Mouse (Mus musculus) lung, adult 18-20 months (tissue): Measurements from ENCODE around the gene Zzef1.
"Not testable (repeated sequence)": the region's sequence is repeated elsewhere in the genome, so short reads cannot be mapped to it uniquely, and the experiment has no call there.

Source experiments
- DNase-seq, 2 experiments: peaks; one replicate each; pipeline ENCODE4 v3.0.0; 2022; ENCODE audit warnings: mixed read lengths in 2 of 2

Zzef1 gene

GRCm38 (mm10) chr11:72795455-72796295 is at the start of gene Zzef1, which contains the start of gene Cyb5d2:
TSS of gene Zzef1 (plus strand) at chr11:72796226.
TSS of gene Cyb5d2 (minus strand) at chr11:72796142.
- peak; percentile 97 to 98 for DNase-seq

- peak in 1 of 2 experiments; percentile 14 for DNase-seq
Measured at GRCm38 (mm10) chr11:72751956-72752355, 44.1 kb upstream of the Zzef1 start.

DNA sequence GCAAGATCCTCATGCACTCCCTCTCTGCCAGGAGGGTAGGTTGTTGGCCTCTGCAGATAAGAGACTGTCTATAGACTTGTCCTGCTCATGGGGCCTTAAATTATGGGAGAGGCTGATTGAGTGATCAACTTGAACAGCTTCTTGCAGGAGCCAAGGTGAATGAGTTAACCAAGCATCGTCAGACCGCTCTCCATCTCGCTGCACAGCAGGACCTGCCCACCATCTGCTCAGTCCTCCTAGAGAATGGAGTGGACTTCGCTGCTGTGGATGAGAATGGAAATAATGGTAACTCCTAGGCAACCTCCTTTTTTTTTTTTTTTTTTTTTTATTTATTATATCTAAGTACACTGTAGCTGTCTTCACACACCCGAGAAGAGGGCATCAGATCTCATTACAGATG is 37.7 kb upstream of the Zzef1 start:
- DNase-seq = no peak

GRCm38 (mm10) chr11:72759581-72759980 is 36.4 kb upstream of the Zzef1 start:
- no peak for DNase-seq

DNA sequence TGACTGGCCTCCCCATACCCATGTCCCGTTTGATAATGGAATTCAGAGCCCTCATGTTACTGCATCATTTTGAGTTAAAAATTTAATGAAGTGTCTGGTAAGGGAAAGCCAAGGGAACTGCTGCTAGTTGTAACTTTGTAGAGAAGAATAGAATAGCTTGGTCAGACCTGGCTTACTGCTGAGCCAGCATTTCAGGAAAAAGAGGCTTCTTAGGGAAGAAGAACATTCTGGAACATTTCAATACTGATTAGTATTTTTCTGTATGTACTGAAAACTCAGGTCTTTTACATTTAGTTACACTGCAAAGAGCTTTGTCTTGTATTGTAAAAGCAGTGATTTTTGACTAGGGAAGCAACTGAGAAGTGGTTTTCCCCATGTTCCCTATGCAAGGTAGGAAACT is 35.2 kb upstream of the Zzef1 start:
- DNase-seq = no peak

- no peak for DNase-seq
Measured at GRCm38 (mm10) chr11:72764270-72764669, 31.8 kb upstream of the Zzef1 start.

DNA sequence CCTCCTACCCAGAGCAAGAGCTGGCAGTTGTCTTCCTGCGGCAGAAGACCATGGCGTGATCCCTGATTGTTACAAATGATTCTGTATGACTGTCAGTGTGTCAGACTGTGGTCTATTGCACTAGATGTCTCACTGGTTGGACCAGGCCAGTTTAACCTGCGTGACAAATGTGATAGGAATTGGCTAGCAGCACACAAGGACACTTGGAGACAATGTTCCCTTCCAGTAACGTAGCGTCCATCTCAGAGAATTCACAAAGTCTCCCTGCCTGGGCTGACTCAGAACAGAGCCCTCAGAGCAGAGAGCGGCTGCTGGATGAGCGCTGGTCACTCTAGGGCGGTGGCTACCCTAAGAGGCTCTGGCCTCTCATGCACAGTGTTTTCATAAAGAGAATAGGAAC is 28.3 kb upstream of the Zzef1 start:
- no peak for DNase-seq

DNA sequence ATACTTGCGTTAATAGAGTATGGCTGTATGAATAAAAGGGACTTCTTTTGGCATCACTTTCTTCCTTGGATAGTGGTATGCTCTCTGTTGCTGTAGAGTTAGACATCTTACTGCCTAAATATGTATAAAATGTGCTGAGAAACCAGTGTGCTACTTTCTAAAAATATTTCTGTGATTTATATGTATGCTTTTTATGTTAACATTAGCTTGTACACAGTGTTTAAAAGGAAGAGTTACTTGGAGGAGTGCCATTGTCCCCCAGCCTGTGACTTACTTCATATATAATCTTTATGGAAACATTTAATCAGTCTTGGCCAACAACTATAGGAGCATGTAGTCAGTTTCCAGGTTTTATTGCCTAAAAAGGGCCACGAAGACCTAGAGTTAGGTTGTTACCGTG is 27.0 kb upstream of the Zzef1 start:
- DNase-seq = no peak

DNA sequence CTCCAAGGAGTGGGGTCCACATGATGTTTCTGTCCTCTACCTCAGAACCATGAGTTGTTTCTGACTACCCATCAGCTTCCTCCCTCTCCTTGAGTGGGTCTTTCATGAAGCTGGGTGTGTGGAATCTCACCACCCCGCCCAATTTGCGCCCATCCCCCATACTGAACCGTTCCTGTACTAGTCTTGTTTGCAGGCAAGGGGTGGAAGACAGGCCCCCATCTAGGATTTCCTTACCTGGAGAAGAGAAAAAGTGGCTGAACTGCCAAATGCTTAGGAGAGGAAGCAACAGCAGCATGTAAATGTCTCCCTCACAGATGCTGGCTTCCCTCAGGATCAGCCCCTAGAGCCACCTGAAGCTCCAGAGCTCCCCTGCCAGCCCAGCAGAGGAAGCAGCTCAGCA is 25.7 kb upstream of the Zzef1 start:
- no peak for DNase-seq

- no peak for DNase-seq
Measured at GRCm38 (mm10) chr11:72770816-72771215, 25.2 kb upstream of the Zzef1 start.

GRCm38 (mm10) chr11:72771461-72771860 is 24.6 kb upstream of the Zzef1 start:
- DNase-seq = no peak

DNA sequence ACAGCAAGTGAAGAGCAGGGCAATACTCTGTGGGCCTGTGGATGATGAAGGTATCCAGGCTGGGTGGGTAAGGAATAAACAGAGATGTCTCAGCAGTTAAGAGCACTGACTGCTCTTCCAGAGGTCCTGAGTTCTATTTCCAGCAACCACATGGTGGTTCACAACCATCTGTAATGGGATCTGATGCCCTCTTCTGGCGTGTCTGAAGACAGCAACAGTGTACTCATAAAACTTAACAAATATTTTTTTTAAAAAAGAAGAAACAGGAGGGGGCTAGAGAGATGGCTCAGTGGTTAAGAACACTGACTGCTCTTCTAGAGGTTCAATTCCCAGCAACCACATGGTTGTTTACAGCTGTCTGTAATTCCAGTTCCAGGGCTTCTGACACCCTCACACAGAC is 23.4 kb upstream of the Zzef1 start:
- not testable (repeated sequence) for DNase-seq

DNA sequence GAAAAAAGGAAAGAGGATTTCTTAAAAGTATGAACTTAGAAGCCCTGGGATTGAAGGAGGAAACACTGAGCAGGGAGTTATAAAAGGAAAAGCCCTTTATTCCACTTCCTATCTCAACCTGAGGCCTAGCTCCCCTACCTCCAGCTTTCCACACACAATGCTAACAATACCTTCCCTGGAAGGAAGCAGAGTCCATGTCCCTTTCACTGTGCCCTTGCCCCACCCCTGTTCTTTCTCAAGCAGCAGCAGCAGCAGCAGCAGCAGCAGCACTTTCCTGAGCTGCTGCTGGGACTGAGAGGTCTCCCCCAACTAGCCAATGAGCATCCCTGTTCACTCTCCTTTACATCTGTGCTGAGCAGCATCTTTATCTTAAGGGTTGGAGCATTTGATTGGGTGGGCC is 17.1 kb upstream of the Zzef1 start:
- no peak for DNase-seq

DNA sequence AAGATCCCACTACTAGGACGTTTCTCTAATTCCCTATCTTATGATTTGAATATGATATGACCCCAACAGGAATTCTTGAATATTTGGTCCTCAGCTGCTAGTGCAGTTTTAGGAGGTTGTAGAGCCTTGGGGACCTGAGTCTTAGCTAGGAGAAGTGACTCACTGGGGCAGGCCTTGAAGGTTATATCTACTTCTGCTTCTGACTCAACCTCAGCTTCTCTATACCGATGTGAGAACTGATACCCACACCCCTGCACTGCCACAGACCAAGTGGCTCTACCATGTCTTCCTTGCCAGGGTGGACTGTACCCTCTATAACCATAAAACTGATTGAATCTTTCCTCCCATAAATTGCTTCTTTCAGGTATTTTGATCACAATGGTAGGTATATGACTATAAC is 13.9 kb upstream of the Zzef1 start:
- no peak for DNase-seq

GRCm38 (mm10) chr11:72782503-72782902 is 13.5 kb upstream of the Zzef1 start:
- no peak for DNase-seq

DNA sequence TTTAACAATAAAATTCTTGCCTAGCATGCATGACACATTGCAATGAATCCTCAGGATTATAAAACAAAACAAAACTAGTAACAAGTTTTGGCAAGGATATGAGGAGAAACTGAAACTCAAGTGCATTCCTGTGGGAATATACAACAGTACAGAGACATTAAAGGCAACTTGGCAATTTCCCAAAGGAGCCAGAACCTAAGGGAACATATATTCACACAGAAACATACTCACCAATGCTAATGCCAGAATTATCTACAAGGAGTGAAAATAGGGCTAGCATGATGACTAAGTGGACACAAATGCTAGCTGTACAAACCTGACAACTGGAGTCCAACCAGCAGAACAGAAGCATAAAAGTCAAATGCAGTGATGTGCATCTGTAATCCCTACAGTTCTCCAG is 4.0 kb upstream of the Zzef1 start:
- DNase-seq = no peak

- DNase-seq = no peak
Measured at GRCm38 (mm10) chr11:72795149-72795454, 924 bp upstream of the Zzef1 start.

DNA sequence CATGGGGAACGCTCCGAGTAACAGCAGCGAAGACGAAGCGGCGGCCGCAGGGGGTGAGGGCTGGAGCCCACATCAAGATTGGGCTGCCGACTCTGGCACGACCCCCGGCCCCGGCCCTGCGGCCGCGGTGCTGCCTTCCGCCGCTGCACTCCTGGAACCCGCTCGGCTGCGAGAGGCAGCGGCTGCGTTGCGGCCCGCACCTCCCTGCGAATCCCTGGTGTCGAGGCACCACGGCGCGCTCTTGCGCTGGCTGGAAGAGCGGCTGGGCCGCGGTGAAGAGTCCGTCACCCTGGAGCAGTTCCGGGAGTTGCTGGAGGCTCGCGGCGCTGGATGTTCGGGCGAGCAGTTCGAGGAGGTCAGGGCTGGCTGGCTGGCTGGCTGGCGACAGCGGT is 266 bp downstream of the Zzef1 start:
- DNase-seq = peak in 1 of 2 experiments; percentile 27

DNA sequence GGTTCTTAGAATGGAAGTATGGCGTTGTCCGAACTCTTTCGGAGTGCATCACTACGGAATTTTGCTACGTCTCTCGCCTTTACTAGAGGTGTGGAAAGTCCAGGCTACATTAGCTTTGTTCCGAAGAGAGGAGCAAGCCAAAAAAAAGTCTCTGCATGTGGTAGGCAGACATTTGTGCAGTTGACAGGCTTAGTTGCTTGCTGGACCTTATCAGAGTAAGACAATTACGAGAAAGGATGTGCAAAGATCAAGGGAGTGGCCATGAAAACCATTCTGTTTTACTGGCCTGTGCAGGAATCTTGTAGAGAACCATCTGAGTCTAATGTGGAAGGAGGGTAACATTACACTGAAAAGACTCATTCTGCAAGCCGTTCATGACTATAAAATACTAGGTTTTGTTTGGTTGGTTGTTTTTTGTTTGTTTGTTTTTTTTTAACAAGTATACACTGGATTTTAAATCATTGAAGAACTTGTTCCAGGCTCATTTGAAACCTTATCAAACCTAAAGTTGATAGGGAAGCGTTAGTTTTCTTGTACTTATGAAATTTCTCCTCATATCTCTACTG is 830 bp downstream of the Zzef1 start:
- no peak for DNase-seq

DNA sequence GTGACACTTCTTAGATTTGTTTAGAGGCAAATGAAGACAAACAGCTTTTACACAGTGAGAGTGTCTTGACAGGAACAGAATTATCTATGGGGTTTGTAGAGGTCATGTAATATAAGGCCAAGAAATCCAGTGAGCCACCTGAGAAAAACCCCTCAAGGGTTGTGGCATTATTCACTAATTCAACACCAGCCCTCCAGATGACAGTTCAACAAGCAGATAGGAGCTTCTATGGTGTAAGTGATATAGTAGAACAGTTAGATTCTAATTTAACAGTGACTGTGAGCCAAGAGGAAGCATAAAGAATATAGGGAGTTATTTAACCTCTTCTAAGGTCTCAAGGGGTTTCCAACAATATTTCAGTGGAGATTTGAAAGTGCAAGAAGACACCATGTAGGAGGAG is 2.1 kb downstream of the Zzef1 start:
- DNase-seq = no peak

GRCm38 (mm10) chr11:72801182-72801581 is 5.2 kb downstream of the Zzef1 start:
- no peak for DNase-seq

- DNase-seq = peak in 1 of 2 experiments; percentile 18
Measured at GRCm38 (mm10) chr11:72803038-72803437, 7.0 kb downstream of the Zzef1 start.

DNA sequence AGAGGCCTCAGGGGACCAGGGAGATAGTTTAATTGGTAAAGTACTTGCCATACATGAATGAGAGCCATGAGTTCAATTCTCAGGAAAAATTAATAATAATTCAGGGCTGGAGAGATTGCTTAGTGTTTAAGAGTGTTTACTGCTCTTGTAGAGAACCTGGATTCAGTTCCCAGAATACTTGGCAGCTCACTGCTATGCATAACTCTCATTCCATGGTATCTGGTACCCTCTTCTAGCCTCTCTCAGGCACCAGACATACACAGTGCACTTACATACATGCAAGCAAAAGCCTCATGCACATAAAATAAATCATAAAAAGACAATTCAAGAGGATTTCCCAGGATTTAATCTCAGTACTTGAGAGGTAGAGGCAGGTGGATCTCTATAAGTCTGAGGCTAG is 8.6 kb downstream of the Zzef1 start:
- DNase-seq = no peak

- no peak for DNase-seq
Measured at GRCm38 (mm10) chr11:72805232-72805631, 9.2 kb downstream of the Zzef1 start.

- DNase-seq = no peak
Measured at GRCm38 (mm10) chr11:72806556-72806955, 10.5 kb downstream of the Zzef1 start.
